Mouse (Mus musculus) ovary, adult 10 weeks (tissue): ENCODE results near the gene 1110059G10Rik. TPM values are rescaled to one million over a fixed set of nuclear protein-coding genes. Genes with fewer than 3 reads are reported as not detected.

Experiments used
- polyA plus RNA-seq: library from polyadenylated mRNA; stranded (reverse); fragments of 350-450 nt; fragmentation: Illumina TruSeq; extraction: RNeasy Lipid Tissue Mini Kit (QIAGEN cat#74804); gene quantifications from one replicate; pipeline ENCODE4 v1.2.3, GENCODE M21; 2014

The 1110059G10Rik gene
- 107 TPM for polyA plus RNA-seq

GRCm38 (mm10) chr9:122950643-122951475 is at the start of gene 1110059G10Rik, which contains the start of gene Kif15:
1110059G10Rik (minus strand) TSS chr9:122951000.
Kif15 (plus strand) TSS chr9:122951046.

GRCm38 (mm10) chr9:122922936-122923381 is 27.8 kb downstream of the 1110059G10Rik start, which contains the start of gene Zfp105:
Zfp105 (plus strand) TSS chr9:122923072.

Other genes with a start within 250 kb of the 1110059G10Rik start
- 0.91 TPM for gene Topaz1, start 203.7 kb downstream of the 1110059G10Rik start, polyA plus RNA-seq
- 18.8 TPM for gene Tcaim, start 145.5 kb downstream of the 1110059G10Rik start, polyA plus RNA-seq
- gene Gm35549, start 107.0 kb downstream of the 1110059G10Rik start, polyA plus RNA-seq = not detected
- 131 TPM for gene Zfp445, start 85.0 kb downstream of the 1110059G10Rik start, polyA plus RNA-seq
- gene Zkscan7, start 65.3 kb downstream of the 1110059G10Rik start, polyA plus RNA-seq = 26.1 TPM
- gene Zfp105, start 27.9 kb downstream of the 1110059G10Rik start, polyA plus RNA-seq = 23.1 TPM
- gene Kif15, start within 50 bp of the 1110059G10Rik start, polyA plus RNA-seq = 51.3 TPM
- gene Tmem42, start 70.3 kb upstream of the 1110059G10Rik start, polyA plus RNA-seq = 11.9 TPM
- 0.51 TPM for gene Tgm4, start 83.7 kb upstream of the 1110059G10Rik start, polyA plus RNA-seq
- 38.4 TPM for gene Zdhhc3, start 162.2 kb upstream of the 1110059G10Rik start, polyA plus RNA-seq
- 11.5 TPM for gene Exosc7, start 162.2 kb upstream of the 1110059G10Rik start, polyA plus RNA-seq
- gene Clec3b, start 199.9 kb upstream of the 1110059G10Rik start, polyA plus RNA-seq = not detected